Comparison of ENCODE assay signal across 9 mouse cellular contexts in genomic region chr9:57967237-57967960, GRCm38 (mm10). TPM values are rescaled to one million over a fixed set of nuclear protein-coding genes. Genes with fewer than 3 reads are reported as not detected.
DNase-seq lines count a peak whose midpoint lies in the region; ATAC-seq and TF ChIP-seq lines count a peak whose summit lies in the region.
"Had no signal": no experiment of that assay in that cellular context is flagged by ENCODE, and none has a peak within 500 bp of the region (broad histone marks: within the 10 kb centered on the region; RNA-seq: fewer than 3 reads in every experiment).

No protein-coding gene starts in this region.

- ATAC-seq in inflammation-experienced regulatory T-cells, adult 6 months, result no peak
- no peak for ATAC-seq in liver, postnatal 0 days

- no peaks in the 10 kb centered on the region for H3K27me3 ChIP-seq in liver, postnatal 0 days (ENCODE audit: insufficient read depth, low read length)
- H3K27me3 ChIP-seq: limb, embryonic 13.5 days had no signal

- TF ChIP-seq CTCF in gastrocnemius, adult 2 months (IDR thresholded peaks at IDR 0.05), result peak; percentile 19; the same call in 1 of the 2 replicates
- no peak for TF ChIP-seq CTCF in liver, postnatal 0 days (IDR thresholded peaks at IDR 0.05; ENCODE audit: low read depth)

- no peaks in the 10 kb centered on the region for H3K36me3 ChIP-seq in ES-E14 (ENCODE audit: control insufficient read depth, insufficient read depth, low read length, poor library complexity, severe bottlenecking)
- H3K36me3 ChIP-seq in liver, postnatal 0 days (replicated peaks; ENCODE audit: insufficient read depth, low read length), result no peaks in the 10 kb centered on the region
- H3K36me3 ChIP-seq: limb, embryonic 13.5 days had no signal

- H3K27ac ChIP-seq in ES-E14 (ENCODE audit: insufficient read depth, low read depth, low read length, poor library complexity, severe bottlenecking), result no peak overlapping the region
- H3K27ac ChIP-seq in gastrocnemius, adult 2 months, result peak overlapping the region; percentile 84
- H3K27ac ChIP-seq in liver, postnatal 0 days (ENCODE audit: low read depth), result no peak overlapping the region
- H3K27ac ChIP-seq: limb, embryonic 13.5 days had no signal

- no peak for TF ChIP-seq EP300 in liver, postnatal 0 days (IDR thresholded peaks at IDR 0.05; ENCODE audit: low read depth)

- H3K4me2 ChIP-seq in liver, postnatal 0 days (ENCODE audit: low read depth, low read length), result no peak overlapping the region
- H3K4me2 ChIP-seq: limb, embryonic 13.5 days had no signal

- peak overlapping the region in 1 of 2 experiments; percentile 1; a peak in 1 of 4 replicates for H3K4me3 ChIP-seq in ES-E14 (ENCODE audit: insufficient read depth in 1 of 2, low read depth in 1 of 2, low read length in 2 of 2, poor library complexity in 1 of 2, severe bottlenecking in 1 of 2)
- no peak overlapping the region for H3K4me3 ChIP-seq in gastrocnemius, adult 2 months
- no peak overlapping the region for H3K4me3 ChIP-seq in liver, postnatal 0 days (ENCODE audit: low read depth, low read length)
- H3K4me3 ChIP-seq: limb, embryonic 13.5 days had no signal

- intact Hi-C loops in gastrocnemius, adult 2 months (cut with DNase I), result no loop called here

- no peaks in the 10 kb centered on the region for H3K9me3 ChIP-seq in ES-E14 (ENCODE audit: control insufficient read depth, insufficient read depth, low read depth, low read length)
- no peaks in the 10 kb centered on the region for H3K9me3 ChIP-seq in liver, postnatal 0 days (ENCODE audit: low read length)
- H3K9me3 ChIP-seq: limb, embryonic 13.5 days had no signal

- peaks cover 2 to 3% of the 10 kb centered on the region in 2 experiments; a peak in 1 of 4 replicates for H3K4me1 ChIP-seq in ES-E14 (ENCODE audit: control insufficient read depth in 2 of 2, insufficient read depth in 2 of 2, low read length in 2 of 2, poor library complexity in 1 of 2)
- peaks cover 18% of the 10 kb centered on the region for H3K4me1 ChIP-seq in liver, postnatal 0 days (ENCODE audit: insufficient read depth)

- no peak overlapping the region for H3K9ac ChIP-seq in ES-E14 (ENCODE audit: insufficient read depth, low read depth, low read length, poor library complexity, severe bottlenecking)
- no peak overlapping the region for H3K9ac ChIP-seq in liver, postnatal 0 days (replicated peaks)
- H3K9ac ChIP-seq: limb, embryonic 13.5 days had no signal

- DNase-seq in adrenal gland, postnatal 25 days, result peak; percentile 43
- no peak for DNase-seq in adrenal gland, adult 18-20 months (ENCODE audit: low spot score in 2 of 2)
- peak; percentile 17 for DNase-seq in ES-E14 (ENCODE audit: low read depth, low spot score)
- DNase-seq in gastrocnemius, adult 2 months, result peak; percentile 90
- DNase-seq in layer of hippocampus, postnatal 25 days (ENCODE audit: extremely low spot score in 1 of 2, low spot score in 1 of 2), result peak; percentile 42 to 52
- no peak for DNase-seq in natural killer cell, adult 2 months (ENCODE audit: low spot score in 2 of 2)
- DNase-seq in liver, postnatal 0 days, result no peak

- WGBS in liver, postnatal 0 days (ENCODE audit: insufficient replicate concordance), result 67% methylated on average over 14 of the region's 14 CpGs

- in situ Hi-C loops in ES-E14 (cut with MboI; ENCODE audit: low sequenced_read_pairs in 2 of 2, unreplicated experiment in 2 of 2), result no loop called here

TF ChIP-seq in ES-E14, 5 proteins besides CTCF, POLR2A, EP300 and RAD21:
- TF ChIP-seq MAFK (IDR thresholded peaks at IDR 0.05; ENCODE audit: insufficient read depth, low read depth, low read length), result peak; percentile 65
- no peak for TF ChIP-seq HCFC1 (IDR thresholded peaks at IDR 0.05; ENCODE audit: borderline replicate concordance, insufficient read depth, low read length)
- TF ChIP-seq ZC3H11A (IDR thresholded peaks at IDR 0.05; ENCODE audit: borderline replicate concordance, low read depth, low read length), result no peak
- TF ChIP-seq ZNF384 (IDR thresholded peaks at IDR 0.05; ENCODE audit: low read depth, low read length), result no peak

RNA-seq across cellular contexts. Expression of gene Sema7a, which starts 27.5 kb away (rescaled TPM):
- total RNA-seq in adrenal gland, postnatal 25 days (2021), result 8.6 and 8.8 TPM in 2 replicates
- total RNA-seq in adrenal gland, adult 18-20 months (2021), result 10 to 100 TPM; 10.4 to 21.1 TPM
- total RNA-seq in ES-E14 (2012; rRNA removed), result 7.5 and 9.2 TPM in 2 replicates
- total RNA-seq in gastrocnemius, adult 2 months (2021), result 10 to 100 TPM in 1 of 2 experiments, 1 to 10 TPM in 1; 9.0 to 14.4 TPM
- total RNA-seq in layer of hippocampus, postnatal 25 days (2021), result 10 to 100 TPM; 83.9 to 92.6 TPM
- 1 to 10 TPM in 1 of 3 experiments, not detected in 2; 1.8 TPM for polyA plus RNA-seq in inflammation-experienced regulatory T-cells, adult 6 months (2017; shearing (Covaris generic))
- polyA plus RNA-seq in liver, postnatal 0 days (2015; fragmentation: Nextera tagmentation; extraction: Ambion mirVana), result 0.11 TPM in 1 of 2 replicates, not detected in the other

RNA-seq across cellular contexts. Expression of gene Cyp11a1, which starts 38.8 kb away (rescaled TPM):
- total RNA-seq in adrenal gland, postnatal 25 days (2021), result 6,596 and 7,089 TPM in 2 replicates
- total RNA-seq in adrenal gland, adult 18-20 months (2021), result 1,000 to 10,000 TPM; 6,431 to 6,741 TPM
- 1.7 and 3.0 TPM in 2 replicates for total RNA-seq in ES-E14 (2012; rRNA removed)
- total RNA-seq in gastrocnemius, adult 2 months (2021), result under 1 TPM in 1 of 2 experiments, not detected in 1; 0.10 TPM
- 1 to 10 TPM; 1.1 to 3.1 TPM for total RNA-seq in layer of hippocampus, postnatal 25 days (2021)
- under 1 TPM in 1 of 3 experiments, not detected in 2; 0.12 TPM for polyA plus RNA-seq in inflammation-experienced regulatory T-cells, adult 6 months (2017; shearing (Covaris generic))
- 0.43 and 0.51 TPM in 2 replicates for polyA plus RNA-seq in liver, postnatal 0 days (2015; fragmentation: Nextera tagmentation; extraction: Ambion mirVana)

RNA-seq across cellular contexts. Expression of gene Ubl7, which starts 56.6 kb away (rescaled TPM):
- total RNA-seq in adrenal gland, postnatal 25 days (2021), result 82.7 and 89.0 TPM in 2 replicates
- total RNA-seq in adrenal gland, adult 18-20 months (2021), result 10 to 100 TPM; 66.7 to 73.4 TPM
- total RNA-seq in ES-E14 (2012; rRNA removed), result 16.4 and 21.2 TPM in 2 replicates
- 10 to 100 TPM; 81.3 to 82.1 TPM for total RNA-seq in gastrocnemius, adult 2 months (2021)
- total RNA-seq in layer of hippocampus, postnatal 25 days (2021), result 100 to 1,000 TPM; 100 to 101 TPM
- 100 to 1,000 TPM; 113 to 167 (median 131) TPM for polyA plus RNA-seq in inflammation-experienced regulatory T-cells, adult 6 months (2017; shearing (Covaris generic))
- 51.2 and 51.4 TPM in 2 replicates for polyA plus RNA-seq in liver, postnatal 0 days (2015; fragmentation: Nextera tagmentation; extraction: Ambion mirVana)

Comparison
In these comparisons a context has a peak if more than half of its experiments do, and no peak if none do; other contexts are left out.
1. DNase-seq: peak in adrenal gland, postnatal 25 days (single experiment), ES-E14 (single experiment), gastrocnemius, adult 2 months (single experiment) and layer of hippocampus, postnatal 25 days (2 of 2); none in adrenal gland, adult 18-20 months (0 of 2), natural killer cell, adult 2 months (0 of 2) and liver, postnatal 0 days (single experiment).
2. RNA of gene Cyp11a1, which starts 38.8 kb away (total RNA-seq): 6,596 to 7,089 TPM in adrenal gland, postnatal 25 days and 6,431 to 6,741 TPM in adrenal gland, adult 18-20 months; 1.1 to 3.1 TPM in layer of hippocampus, postnatal 25 days, 1.7 to 3.0 TPM in ES-E14 and 0.10 TPM in gastrocnemius, adult 2 months; every median in the first group is over 1,000 times any median in the second.